Mouse (Mus musculus) left cerebral cortex, adult 11 months (tissue): Measurements from ENCODE around the gene Mtg1.

ENCODE experiments used
- DNase-seq: peaks from one replicate; pipeline ENCODE4 v3.0.0; 2022; ENCODE audit warnings: low spot score

The Mtg1 gene

DNA sequence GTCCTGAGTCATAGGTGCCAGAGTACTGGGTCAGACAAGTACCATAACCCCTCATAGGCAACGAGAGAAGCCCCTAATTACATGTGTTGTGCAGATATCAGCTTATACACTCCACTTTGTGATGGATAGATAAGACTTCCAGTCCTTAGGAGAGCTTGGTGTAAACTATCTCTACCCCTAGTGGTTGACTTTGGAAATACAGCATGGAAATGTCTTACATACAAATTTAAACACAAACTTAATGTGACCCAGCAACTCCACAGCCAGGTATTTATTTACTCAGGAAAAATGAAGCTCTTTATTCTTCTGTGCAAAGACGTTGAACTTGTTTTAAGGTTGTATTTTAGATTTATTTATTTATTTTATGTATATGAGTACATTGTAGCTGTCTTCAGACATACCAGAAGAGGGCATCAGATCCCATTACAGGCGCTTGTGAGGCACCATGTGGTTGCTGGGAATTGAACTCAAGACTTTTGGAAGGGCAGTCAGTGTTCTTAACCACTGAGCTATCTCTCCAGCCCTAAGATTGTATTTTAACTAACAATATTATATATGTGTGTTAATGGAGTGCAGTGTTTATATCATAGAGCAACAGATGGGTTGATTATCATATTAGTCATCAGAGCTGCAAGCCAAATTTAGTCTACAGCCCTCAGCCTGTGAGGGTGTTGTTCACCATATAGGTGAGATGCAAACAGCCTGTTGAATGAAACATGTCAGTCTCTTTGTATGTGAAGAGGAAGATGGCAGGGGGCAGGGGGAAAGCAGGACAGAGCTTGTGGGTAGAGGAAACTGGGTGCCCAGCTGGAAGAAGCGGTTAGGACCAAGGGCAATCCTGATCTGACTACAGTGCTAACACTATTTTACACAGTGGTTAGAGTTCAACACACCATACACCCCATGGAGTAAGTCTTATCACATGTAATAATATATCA lies 51.3 kb downstream of the Mtg1 start:
- DNase-seq = no peak

DNA sequence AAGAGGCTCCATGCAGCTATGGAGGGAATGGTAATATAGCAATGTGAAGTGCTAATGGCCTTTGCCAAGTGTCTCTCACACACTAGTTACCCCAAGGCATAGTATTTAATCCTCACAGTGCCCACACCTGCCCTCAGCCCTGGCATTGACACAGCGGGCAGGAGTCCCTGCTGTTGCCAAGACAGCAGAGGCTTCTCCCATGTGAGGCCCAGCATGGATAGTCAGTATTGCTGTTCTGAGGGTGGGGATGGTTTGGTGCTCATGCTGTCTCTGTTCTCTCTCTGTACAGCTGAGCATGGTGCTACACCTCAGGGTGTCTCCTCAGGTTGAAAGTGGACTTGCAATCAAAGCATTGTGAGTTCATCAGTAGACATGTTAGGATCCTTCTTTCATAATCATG lies 53.1 kb downstream of the Mtg1 start:
- DNase-seq = no peak

DNA sequence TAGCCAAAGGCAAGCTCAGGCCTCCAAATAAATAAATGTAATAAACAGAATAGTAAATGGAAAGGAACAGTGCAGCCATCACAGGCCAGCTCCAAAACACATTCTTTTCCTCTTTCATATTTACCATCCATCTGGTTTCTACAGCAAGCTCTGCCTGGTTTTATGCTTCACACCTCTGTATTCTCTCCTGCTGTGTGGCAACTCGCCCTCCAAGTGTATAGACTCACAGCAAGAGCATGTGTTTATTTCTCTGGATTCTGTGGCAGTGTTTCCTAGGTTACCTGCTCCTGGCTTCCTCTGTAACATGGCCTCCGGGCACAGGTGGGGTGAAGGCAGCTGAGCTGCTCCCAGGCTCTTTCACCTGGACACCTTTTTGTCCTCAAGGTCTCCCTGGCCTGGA lies 55.1 kb downstream of the Mtg1 start:
- DNase-seq = no peak

DNA sequence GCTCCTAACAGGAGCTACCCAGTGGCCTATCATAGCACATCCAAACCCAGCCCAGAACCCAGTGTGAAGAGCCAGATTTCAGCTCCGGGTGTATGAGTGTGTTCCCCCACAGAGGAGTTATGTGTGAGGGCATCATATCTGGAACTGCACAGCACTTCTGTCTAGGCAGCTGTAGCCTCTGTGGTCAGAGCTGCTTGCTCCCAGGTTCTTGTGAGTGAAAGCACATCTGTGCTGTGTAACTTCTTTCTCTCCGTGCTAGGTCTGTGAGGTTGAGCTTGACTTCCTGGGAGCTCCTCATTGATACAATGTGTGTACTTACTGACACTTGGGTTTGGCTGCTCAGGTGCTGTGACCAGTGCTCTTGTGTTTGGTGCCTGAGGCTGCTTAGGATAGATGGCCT lies 55.5 kb downstream of the Mtg1 start:
- DNase-seq = no peak

DNA sequence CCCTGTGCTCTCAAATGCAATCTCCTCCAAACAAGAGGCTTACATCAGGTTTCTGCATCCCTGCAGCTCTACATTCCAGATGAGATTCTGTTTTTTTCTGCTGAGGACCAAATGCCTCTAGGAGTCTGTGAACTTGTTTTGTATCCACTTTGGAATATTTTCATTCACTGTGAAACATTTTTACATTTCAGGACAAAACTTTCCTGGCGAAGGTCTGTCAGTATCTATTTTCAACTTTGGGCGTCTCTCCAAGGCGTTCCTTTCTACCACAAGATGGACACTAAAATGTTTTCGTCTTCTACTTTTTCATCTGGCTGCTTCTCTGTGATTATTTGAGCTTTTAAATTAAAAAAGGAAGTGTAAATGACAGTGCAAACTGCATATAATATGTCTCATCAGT lies 56.7 kb downstream of the Mtg1 start:
- DNase-seq = no peak

DNA sequence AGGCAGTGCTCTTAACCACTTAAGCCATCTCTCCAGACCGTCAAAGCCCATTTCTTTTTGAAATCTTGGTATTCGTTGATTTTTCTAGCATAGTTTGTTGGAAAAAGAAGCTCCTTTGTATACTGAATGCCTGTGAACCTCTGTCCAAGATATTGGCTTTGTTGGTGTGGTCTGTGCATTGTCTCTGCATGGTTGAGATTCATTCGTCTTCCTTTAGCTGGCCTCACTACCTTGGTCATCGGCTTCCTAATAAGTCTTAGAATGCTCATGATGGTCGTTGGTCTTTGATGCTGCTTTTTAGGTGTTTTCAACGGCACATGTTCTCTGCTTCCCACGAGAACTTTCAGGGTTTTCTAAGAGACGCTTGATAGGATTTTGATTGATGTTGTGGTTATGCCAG lies 58.6 kb downstream of the Mtg1 start:
- no peak for DNase-seq
